Mouse (Mus musculus): ENCODE measurements at regions not wholly inside any gene's neighbourhood (a gene's known extent, or its start where the extent isn't known, plus 50 kb on each side); places are given as distances from the start of the nearest gene placed in this dataset.

DNA sequence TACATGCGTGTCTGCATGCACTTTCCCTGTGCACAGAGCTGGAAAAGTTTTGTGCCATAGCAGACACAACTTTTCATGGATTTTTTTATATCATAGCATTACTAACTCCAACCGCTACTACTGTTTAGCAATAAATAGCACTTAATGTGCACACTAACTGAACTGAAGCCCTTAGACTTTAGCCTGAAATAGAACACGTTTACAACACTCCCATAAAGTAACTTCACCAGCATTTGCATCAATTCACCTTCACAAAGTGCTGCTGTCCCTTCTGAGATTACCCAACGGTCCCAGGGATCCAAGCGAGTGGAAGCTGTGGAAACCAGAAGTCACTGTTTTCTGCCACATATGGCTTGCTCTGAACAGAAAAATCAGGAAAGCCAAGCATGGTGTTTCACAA, 161.9 kb upstream of the Smim15 start:
- no peak for DNase-seq (ENCODE audit: extremely low read depth, insufficient read length, low spot score)

GRCm38 (mm10) chr13:107880551-107880950, 163.7 kb upstream of the Smim15 start:
- DNase-seq (ENCODE audit: extremely low read depth, insufficient read length, low spot score) = no peak

DNA sequence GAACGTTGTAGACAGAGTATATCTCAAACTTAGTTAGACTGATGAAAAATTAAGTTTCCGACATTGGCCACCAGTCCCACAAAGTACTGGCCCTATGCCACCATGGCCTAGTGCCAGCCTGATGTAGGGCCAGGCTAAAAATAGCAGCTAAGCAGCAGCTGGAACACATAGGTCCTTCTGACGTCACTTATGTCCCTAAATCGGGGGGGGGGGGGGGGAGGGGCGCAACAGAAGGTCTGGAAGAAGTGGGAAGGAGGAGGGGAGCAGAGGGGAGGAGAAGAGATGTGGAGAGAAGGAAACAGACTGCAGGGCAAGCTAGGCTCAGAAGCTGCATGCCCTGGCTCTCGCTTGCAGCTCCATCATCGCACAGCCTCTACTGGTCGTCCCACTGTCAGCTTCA, 164.7 kb upstream of the Smim15 start:
- no peak for DNase-seq (ENCODE audit: extremely low read depth, insufficient read length, low spot score)

GRCm38 (mm10) chr13:107878980-107879379, 165.3 kb upstream of the Smim15 start:
- no peak for DNase-seq (ENCODE audit: extremely low read depth, insufficient read length, low spot score)

- DNase-seq (ENCODE audit: extremely low read depth, insufficient read length, low spot score) = no peak
Observed at GRCm38 (mm10) chr13:107873244-107873667, 171.0 kb upstream of the Smim15 start.

DNA sequence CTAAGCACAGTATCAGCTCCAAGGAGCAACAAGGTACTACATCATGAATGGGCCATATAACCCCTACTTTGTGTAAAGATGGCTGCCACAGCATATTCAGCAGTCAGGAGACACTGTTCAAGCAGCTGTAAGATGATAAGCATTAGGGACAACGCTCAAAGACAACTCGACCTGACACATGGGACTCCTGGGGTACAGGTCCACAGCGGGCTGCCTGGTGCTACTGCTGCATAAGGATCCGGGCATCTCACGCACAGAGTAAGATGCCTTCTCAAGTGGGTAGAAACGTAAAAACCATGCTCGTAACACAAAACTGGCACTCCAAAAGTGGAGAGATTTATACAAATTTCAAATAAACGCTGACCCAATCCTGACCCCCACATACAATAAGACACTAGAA, 171.7 kb upstream of the Smim15 start:
- DNase-seq (ENCODE audit: extremely low read depth, insufficient read length, low spot score) = no peak

GRCm38 (mm10) chr13:107872137-107872536, 172.1 kb upstream of the Smim15 start:
- no peak for DNase-seq (ENCODE audit: extremely low read depth, insufficient read length, low spot score)

DNA sequence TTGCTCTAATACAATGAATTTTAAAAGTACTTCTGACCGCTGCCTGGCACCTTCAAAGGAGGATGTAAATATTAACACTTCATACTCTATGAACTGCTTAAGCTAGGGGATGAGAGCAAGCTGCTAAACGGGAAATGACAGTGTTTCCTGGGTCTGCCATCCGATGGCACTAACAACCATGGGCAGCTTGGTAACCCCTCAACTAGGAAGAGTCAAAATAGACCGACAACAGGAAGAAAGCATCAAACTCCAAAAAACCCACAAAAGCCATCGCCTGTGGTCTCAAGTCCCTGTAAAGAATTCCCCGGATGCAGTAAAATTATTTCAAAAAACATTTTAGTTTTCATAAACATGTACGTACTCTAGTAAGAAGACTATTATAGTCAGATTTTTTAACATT, 175.3 kb upstream of the Smim15 start:
- no peak for DNase-seq (ENCODE audit: extremely low read depth, insufficient read length, low spot score)

DNA sequence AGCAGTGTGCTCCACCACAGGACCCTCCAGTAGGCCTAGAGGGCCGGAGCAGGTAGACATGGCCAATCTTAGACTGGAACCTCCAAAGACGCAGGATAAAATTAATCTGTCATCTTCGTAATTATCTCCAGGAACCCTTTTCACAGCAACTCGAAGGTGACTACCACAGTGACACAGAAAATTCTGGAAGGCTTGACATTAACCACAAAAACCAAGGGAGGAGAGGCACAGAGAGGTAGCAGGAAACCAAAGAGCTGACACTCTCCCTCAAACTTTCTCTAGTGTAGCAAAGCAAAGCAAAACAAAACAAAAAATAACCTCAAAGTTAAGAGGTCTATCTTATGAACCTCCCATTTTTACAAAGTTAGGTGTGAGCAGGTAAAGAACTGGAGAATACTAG, 177.4 kb upstream of the Smim15 start:
- no peak for DNase-seq (ENCODE audit: extremely low read depth, insufficient read length, low spot score)

GRCm38 (mm10) chr13:107862793-107863654, 181.2 kb upstream of the Smim15 start:
- DNase-seq (ENCODE audit: extremely low read depth, insufficient read length, low spot score) = no peak

- DNase-seq (ENCODE audit: extremely low read depth, insufficient read length, low spot score) = no peak
Observed at GRCm38 (mm10) chr13:107861384-107862134, 182.7 kb upstream of the Smim15 start.

- no peak for DNase-seq (ENCODE audit: extremely low read depth, insufficient read length, low spot score)
Observed at GRCm38 (mm10) chr13:107857043-107857755, 187.0 kb upstream of the Smim15 start.

DNA sequence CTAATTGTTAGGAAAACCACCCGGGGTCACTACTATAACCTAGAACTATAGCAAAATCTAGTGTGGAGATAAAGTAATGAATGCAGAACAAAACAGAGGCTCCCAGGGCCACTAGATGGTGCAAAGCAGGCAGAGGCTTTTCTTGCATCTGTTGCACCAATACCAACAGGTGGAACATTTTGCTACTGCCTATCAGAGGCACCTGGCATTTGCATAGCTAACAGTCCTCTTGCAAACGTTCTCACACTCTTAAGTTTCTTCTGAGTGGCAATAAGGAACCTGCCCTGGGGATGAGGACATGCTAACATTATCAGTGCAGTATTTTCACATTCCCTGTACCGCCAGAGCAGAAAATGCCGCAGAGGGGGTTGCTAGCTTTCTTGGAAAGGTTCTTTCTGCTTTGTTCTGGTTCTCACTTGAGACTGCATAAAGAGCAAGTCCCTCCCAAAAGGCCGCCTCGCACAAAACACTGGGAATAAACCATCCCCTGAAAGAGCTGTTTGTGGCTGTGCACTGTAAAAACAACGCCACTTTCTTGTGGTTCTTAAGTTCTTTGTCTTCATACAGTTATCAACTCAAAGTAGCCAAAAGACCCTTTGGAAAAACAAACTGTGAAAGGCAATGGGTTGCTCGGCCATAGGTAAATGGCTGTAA, 193.2 kb upstream of the Smim15 start:
- DNase-seq (ENCODE audit: extremely low read depth, insufficient read length, low spot score) = no peak

DNA sequence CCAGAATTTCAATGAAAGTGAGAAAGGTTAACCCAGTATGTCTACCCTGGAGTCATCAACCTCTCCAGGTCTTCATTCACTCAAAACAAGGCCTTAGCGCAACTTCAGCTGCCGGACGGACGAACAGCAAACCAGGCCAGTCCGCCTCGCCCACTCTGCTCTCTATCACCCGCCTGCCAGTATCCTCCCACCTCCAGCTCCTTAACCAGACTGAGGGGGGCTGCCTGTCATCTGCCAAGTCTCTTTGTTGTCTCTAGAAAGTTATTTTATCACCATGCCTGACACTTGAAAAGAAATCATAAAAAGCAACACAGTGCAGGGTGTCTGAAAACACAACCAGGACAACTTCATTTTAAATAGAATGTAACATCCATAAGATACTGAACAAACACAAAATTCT, 195.4 kb upstream of the Smim15 start:
- no peak for DNase-seq (ENCODE audit: extremely low read depth, insufficient read length, low spot score)

DNA sequence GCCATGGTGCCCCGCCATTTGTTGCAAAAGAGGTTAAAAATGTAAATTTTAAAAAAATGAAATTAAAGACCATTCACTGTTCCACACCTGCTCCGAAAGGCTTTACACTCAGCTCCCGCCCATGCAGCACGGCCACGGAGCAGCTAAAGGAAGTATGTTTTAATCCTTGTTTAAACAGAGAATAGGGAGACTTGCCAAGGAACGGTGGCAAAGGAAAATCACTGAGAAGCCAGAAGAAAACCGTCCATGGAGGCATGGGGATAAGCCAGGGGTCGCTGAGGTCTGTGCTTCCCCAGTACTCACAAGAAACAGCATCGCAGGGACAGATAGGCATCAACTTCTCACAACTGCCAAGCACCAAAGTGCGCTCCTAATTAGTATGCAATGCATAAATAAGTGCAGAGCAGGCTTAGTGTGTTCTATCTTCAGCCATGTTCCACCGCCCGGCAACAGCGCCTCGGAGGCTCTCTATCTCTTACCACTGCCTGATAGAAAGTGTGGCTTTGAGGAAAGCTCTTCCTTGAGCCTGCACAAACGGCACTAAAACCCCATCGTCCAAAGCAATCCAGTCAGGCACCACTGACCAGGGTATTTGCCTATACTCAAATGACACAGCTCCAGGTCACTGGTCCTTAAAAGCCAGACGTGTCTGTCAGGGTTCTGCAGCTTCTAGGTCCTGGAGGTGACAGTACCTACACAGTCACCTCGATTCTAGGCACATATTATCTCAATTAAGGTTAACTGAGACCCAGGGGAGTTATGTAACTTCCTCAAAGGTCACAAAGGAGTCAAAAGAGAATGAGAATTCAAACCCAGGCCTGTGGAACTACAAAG, 196.8 kb upstream of the Smim15 start:
- no peak for DNase-seq (ENCODE audit: extremely low read depth, insufficient read length, low spot score)

DNA sequence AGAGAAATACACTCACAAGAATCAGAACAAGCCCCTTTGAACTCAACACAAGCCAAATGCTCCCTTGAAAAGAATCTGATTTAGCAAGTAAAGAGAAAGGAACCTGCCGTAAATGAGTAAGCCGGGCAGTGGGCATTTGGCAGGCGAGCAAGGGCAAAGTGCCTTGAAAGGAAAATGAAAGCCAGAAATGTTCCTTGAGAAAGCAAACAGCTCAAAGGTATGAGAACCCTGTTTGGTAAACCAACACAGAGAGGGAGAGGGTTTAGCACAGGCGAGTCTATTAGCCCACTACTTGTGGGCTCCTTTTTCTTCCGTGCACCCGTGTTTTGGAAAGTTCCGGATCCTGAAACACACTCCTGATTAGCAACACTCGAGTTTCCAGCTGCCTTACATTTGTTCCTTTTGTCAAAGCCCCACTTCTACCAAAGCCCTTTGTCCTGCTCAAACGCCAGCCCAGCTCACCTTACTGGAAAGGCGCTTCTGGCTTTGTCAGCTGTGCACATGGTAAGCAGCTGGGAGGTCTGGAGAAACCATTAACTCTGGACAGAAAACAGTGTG, 197.5 kb upstream of the Smim15 start:
- DNase-seq (ENCODE audit: extremely low read depth, insufficient read length, low spot score) = no peak

DNA sequence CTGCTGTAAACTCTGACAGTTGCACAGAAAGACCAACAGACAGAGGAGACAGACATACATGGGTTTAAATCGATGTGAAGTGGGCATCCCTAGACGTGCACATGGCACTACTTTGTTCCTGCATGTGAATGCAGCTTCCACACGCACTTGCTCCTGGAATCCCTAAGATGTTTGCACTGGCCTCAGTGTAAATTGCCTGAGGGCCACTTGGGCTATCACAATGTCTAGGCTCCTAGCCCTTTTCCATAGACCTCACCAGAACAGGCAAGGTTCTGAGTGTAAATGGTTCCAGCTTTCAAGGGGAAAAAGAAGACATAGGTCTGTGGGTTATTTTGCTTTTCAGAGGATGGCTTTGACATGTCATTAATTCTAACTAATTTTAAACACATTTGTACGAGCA, 198.4 kb upstream of the Smim15 start:
- no peak for DNase-seq (ENCODE audit: extremely low read depth, insufficient read length, low spot score)

GRCm38 (mm10) chr13:107844085-107844484, 200.2 kb upstream of the Smim15 start:
- DNase-seq (ENCODE audit: extremely low read depth, insufficient read length, low spot score) = no peak

DNA sequence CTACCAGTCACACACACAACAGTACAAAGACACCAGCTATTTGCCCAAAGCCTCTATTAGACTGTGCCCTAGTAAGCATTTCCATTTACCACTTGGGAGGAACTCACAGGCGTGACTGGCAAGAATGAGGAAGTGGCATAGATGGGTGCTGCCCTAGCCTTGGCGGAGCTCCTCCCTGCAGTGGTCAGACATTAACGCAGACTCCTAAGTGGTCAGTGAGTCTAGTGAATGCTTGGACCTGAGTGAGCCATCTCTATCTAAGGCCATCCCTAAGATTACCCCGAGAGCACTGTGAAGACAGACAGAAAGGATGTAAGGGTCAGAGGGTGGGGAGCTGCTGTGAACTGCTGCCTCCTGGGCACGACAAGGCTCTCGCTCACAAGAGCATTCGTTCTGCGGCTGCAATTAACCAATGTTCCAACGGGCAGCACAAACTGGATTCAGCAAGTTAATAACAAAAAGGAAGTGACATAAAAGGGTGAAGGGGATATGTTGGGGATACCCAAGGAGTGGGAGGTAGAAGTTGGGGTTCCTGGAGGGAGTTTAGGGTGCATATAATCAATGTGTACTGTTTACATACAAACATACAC, 206.0 kb upstream of the Smim15 start:
- DNase-seq (ENCODE audit: extremely low read depth, insufficient read length, low spot score) = no peak
